Mouse (Mus musculus) heart, embryonic 15.5 days (tissue): ENCODE measurements at regions not wholly inside any gene's neighbourhood (a gene's known extent, or its start where the extent isn't known, plus 50 kb on each side); places are given as distances from the start of the nearest gene placed in this dataset.
A peak's percentile ranks its signal among the peaks of the same experiment; 100 is the strongest.

Experiments
- ATAC-seq: fragments of 200-750 bp; cut with Nextera tagmentation; replicated peaks from 2 replicates; pipeline ENCODE4 v1.8.0; 2017; ENCODE audit warnings: low read depth, moderate TSS enrichment; ENCODE audit not compliant: insufficient number of reproducible peaks, insufficient read depth, low FRiP score
- H3K27ac ChIP-seq: fragments of 300-500 bp; sonication (generic); 2 replicates; pipeline ENCODE4 v1.5.1; 2015; ENCODE audit warnings: mild to moderate bottlenecking, inconsistent platforms
- H3K27me3 ChIP-seq: fragments of 300-500 bp; sonication (generic); 2 replicates; pipeline ENCODE4 v1.6.1; 2015; ENCODE audit warnings: inconsistent platforms
- H3K36me3 ChIP-seq: fragments of 300-500 bp; sonication (generic); 2 replicates; pipeline ENCODE4 v1.6.1; 2015; ENCODE audit warnings: mild to moderate bottlenecking, inconsistent platforms
- H3K4me1 ChIP-seq: fragments of 300-500 bp; sonication (generic); replicated peaks from 2 replicates; pipeline ENCODE4 v1.6.1; 2015; ENCODE audit warnings: inconsistent platforms
- H3K4me2 ChIP-seq: fragments of 300-500 bp; sonication (generic); 2 replicates; pipeline ENCODE4 v1.6.1; 2015; ENCODE audit warnings: inconsistent platforms, mild to moderate bottlenecking, moderate library complexity
- H3K4me3 ChIP-seq: fragments of 300-500 bp; sonication (generic); 2 replicates; pipeline ENCODE4 v1.5.1; 2015; ENCODE audit warnings: mild to moderate bottlenecking, inconsistent platforms
- H3K9ac ChIP-seq: fragments of 300-500 bp; sonication (generic); 2 replicates; pipeline ENCODE4 v1.6.1; 2015; ENCODE audit warnings: mild to moderate bottlenecking, inconsistent platforms
- H3K9me3 ChIP-seq: fragments of 300-500 bp; sonication (generic); replicated peaks from 2 replicates; pipeline ENCODE4 v1.6.1; 2016; ENCODE audit warnings: inconsistent platforms
- WGBS: fragments of 180-500 bp; shearing (Covaris S2); methylation state at CpG from one replicate; pipeline ENCODE4 v1.1.7; 2015; ENCODE audit warnings: mixed read lengths; 5-methylcytosine and 5-hydroxymethylcytosine counted together

GRCm38 (mm10) chr5:119023947-119024346 lies 463.5 kb downstream of the Med13l start:
- Histone ChIP-seq H3K9me3 (no peaks in the 10 kb centered on the region), H3K4me1 (no peaks in the 10 kb centered on the region), H3K4me2 (no peak overlapping the region), H3K27ac (no peak overlapping the region), H3K4me3 (no peak overlapping the region), H3K36me3 (no peaks in the 10 kb centered on the region), H3K9ac (no peak overlapping the region), H3K27me3 (peaks cover 7% of the 10 kb centered on the region; the same call in 1 of the 2 replicates)
- no peak for ATAC-seq
- 65% methylated on average over 8 of the region's 8 CpGs for WGBS

GRCm38 (mm10) chr5:119032051-119032450 lies 471.6 kb downstream of the Med13l start:
- WGBS: 74% methylated on average over 5 of the region's 5 CpGs
- no peaks in the 10 kb centered on the region for H3K9me3 ChIP-seq
- H3K9ac ChIP-seq: no peak overlapping the region
- no peak for ATAC-seq
- no peaks in the 10 kb centered on the region for H3K4me1 ChIP-seq
- H3K4me3 ChIP-seq: no peak overlapping the region
- no peak overlapping the region for H3K4me2 ChIP-seq
- no peak overlapping the region for H3K27ac ChIP-seq
- H3K36me3 ChIP-seq: no peaks in the 10 kb centered on the region
- H3K27me3 ChIP-seq: 0 out of 2 replicates have a peak, but pooled peaks cover 6% of the 10 kb centered on the region

GRCm38 (mm10) chr5:119044548-119044947 lies 484.1 kb downstream of the Med13l start:
- no peak overlapping the region for H3K4me3 ChIP-seq
- H3K36me3 ChIP-seq: no peaks in the 10 kb centered on the region
- no peaks in the 10 kb centered on the region for H3K9me3 ChIP-seq
- H3K9ac ChIP-seq: no peak overlapping the region
- H3K4me1 ChIP-seq: no peaks in the 10 kb centered on the region
- no peak for ATAC-seq
- H3K4me2 ChIP-seq: no peak overlapping the region
- no peaks in the 10 kb centered on the region for H3K27me3 ChIP-seq
- no peak overlapping the region for H3K27ac ChIP-seq
- WGBS: 64% methylated on average over 10 of the region's 10 CpGs

- Histone ChIP-seq H3K4me2 (no peak overlapping the region), H3K4me1 (no peaks in the 10 kb centered on the region), H3K4me3 (no peak overlapping the region), H3K27me3 (no peaks in the 10 kb centered on the region), H3K36me3 (no peaks in the 10 kb centered on the region), H3K27ac (no peak overlapping the region), H3K9ac (no peak overlapping the region), H3K9me3 (no peaks in the 10 kb centered on the region)
- no peak for ATAC-seq
- 48% methylated on average over 4 of the region's 4 CpGs for WGBS
Observed at GRCm38 (mm10) chr5:119047581-119047980, 487.1 kb downstream of the Med13l start.

- H3K9me3 ChIP-seq: no peaks in the 10 kb centered on the region
- peaks cover 3% of the 10 kb centered on the region for H3K4me1 ChIP-seq
- no peaks in the 10 kb centered on the region for H3K36me3 ChIP-seq
- no peak for ATAC-seq
- no peak overlapping the region for H3K27ac ChIP-seq
- no peak overlapping the region for H3K4me2 ChIP-seq
- WGBS: 20% methylated on average over 11 of the region's 11 CpGs
- no peak overlapping the region for H3K4me3 ChIP-seq
- H3K27me3 ChIP-seq: peaks cover 20% of the 10 kb centered on the region; the same call in 1 of the 2 replicates
- H3K9ac ChIP-seq: no peak overlapping the region
Observed at GRCm38 (mm10) chr5:119052354-119052996, 492.0 kb downstream of the Med13l start.

- no peaks in the 10 kb centered on the region for H3K36me3 ChIP-seq
- H3K27ac ChIP-seq: no peak overlapping the region
- H3K9ac ChIP-seq: no peak overlapping the region
- no peak for ATAC-seq
- no peak overlapping the region for H3K4me3 ChIP-seq
- H3K9me3 ChIP-seq: no peaks in the 10 kb centered on the region
- H3K4me1 ChIP-seq: peaks cover 6% of the 10 kb centered on the region
- whole genome bisulfite sequencing: 74% methylated on average over 8 of the region's 8 CpGs
- H3K27me3 ChIP-seq: peaks cover 20% of the 10 kb centered on the region; the same call in 1 of the 2 replicates
- H3K4me2 ChIP-seq: no peak overlapping the region
Observed at GRCm38 (mm10) chr5:119053738-119054137, 493.3 kb downstream of the Med13l start.

GRCm38 (mm10) chr5:119054393-119054792 lies 493.9 kb downstream of the Med13l start:
- 57% methylated on average over 6 of the region's 6 CpGs for WGBS

GRCm38 (mm10) chr5:119055430-119055829 lies 495.0 kb downstream of the Med13l start:
- H3K4me1 ChIP-seq: peaks cover 9% of the 10 kb centered on the region
- H3K4me3 ChIP-seq: no peak overlapping the region
- H3K27ac ChIP-seq: no peak overlapping the region
- H3K36me3 ChIP-seq: no peaks in the 10 kb centered on the region
- H3K9me3 ChIP-seq: no peaks in the 10 kb centered on the region
- H3K27me3 ChIP-seq: peaks cover 20% of the 10 kb centered on the region; the same call in 1 of the 2 replicates
- no peak overlapping the region for H3K9ac ChIP-seq
- no peak overlapping the region for H3K4me2 ChIP-seq
- WGBS: 11% methylated on average over 12 of the region's 12 CpGs
- ATAC-seq: 0 out of 2 replicates have a peak, but pooled peaks have one; percentile 30

More at GRCm38 (mm10) chr5:119054393-119054792, 493.9 kb downstream of the Med13l start:
- Histone ChIP-seq H3K4me2 (no peak overlapping the region), H3K9me3 (no peaks in the 10 kb centered on the region), H3K27me3 (peaks cover 20% of the 10 kb centered on the region; the same call in 1 of the 2 replicates), H3K27ac (no peak overlapping the region), H3K9ac (no peak overlapping the region), H3K4me3 (no peak overlapping the region), H3K36me3 (no peaks in the 10 kb centered on the region), H3K4me1 (peaks cover 9% of the 10 kb centered on the region)
- no peak for ATAC-seq

GRCm38 (mm10) chr5:119057813-119058212 lies 497.3 kb downstream of the Med13l start:
- peaks cover 9% of the 10 kb centered on the region for H3K4me1 ChIP-seq
- H3K27me3 ChIP-seq: peaks cover 20% of the 10 kb centered on the region; the same call in 1 of the 2 replicates
- no peak overlapping the region for H3K4me2 ChIP-seq
- no peak for ATAC-seq
- WGBS: 87% methylated on average over 4 of the region's 4 CpGs
- no peak overlapping the region for H3K9ac ChIP-seq
- no peaks in the 10 kb centered on the region for H3K36me3 ChIP-seq
- H3K9me3 ChIP-seq: no peaks in the 10 kb centered on the region
- H3K4me3 ChIP-seq: no peak overlapping the region
- H3K27ac ChIP-seq: peak overlapping the region; percentile 47; the same call in 1 of the 2 replicates

- WGBS: 37% methylated on average over 10 of the region's 10 CpGs
- H3K27me3 ChIP-seq: peaks cover 17% of the 10 kb centered on the region; the same call in 1 of the 2 replicates
- ATAC-seq: 0 out of 2 replicates have a peak, but pooled peaks have one; percentile 39
- H3K4me2 ChIP-seq: no peak overlapping the region
- no peak overlapping the region for H3K4me3 ChIP-seq
- no peaks in the 10 kb centered on the region for H3K9me3 ChIP-seq
- no peak overlapping the region for H3K9ac ChIP-seq
- H3K4me1 ChIP-seq: peaks cover 9% of the 10 kb centered on the region
- no peaks in the 10 kb centered on the region for H3K36me3 ChIP-seq
- peak overlapping the region; percentile 47 for H3K27ac ChIP-seq
Observed at GRCm38 (mm10) chr5:119058231-119058851, 497.9 kb downstream of the Med13l start.

- peaks cover 17% of the 10 kb centered on the region; the same call in 1 of the 2 replicates for H3K27me3 ChIP-seq
- no peaks in the 10 kb centered on the region for H3K9me3 ChIP-seq
- WGBS: 89% methylated on average over 2 of the region's 2 CpGs
- no peak for ATAC-seq
- H3K36me3 ChIP-seq: no peaks in the 10 kb centered on the region
- H3K9ac ChIP-seq: no peak overlapping the region
- no peak overlapping the region for H3K4me2 ChIP-seq
- H3K4me1 ChIP-seq: peaks cover 9% of the 10 kb centered on the region
- no peak overlapping the region for H3K4me3 ChIP-seq
- peak overlapping the region; percentile 47; the same call in 1 of the 2 replicates for H3K27ac ChIP-seq
Observed at GRCm38 (mm10) chr5:119059223-119059622, 498.7 kb downstream of the Med13l start.
